Mouse (Mus musculus): Measurements from ENCODE around the gene Afp. TPM values are rescaled to one million over a fixed set of nuclear protein-coding genes. Genes with fewer than 3 reads are reported as not detected.

The Afp gene
- polyA plus RNA-seq, 1 experiment from 2014 or later = 541 TPM

DNA sequence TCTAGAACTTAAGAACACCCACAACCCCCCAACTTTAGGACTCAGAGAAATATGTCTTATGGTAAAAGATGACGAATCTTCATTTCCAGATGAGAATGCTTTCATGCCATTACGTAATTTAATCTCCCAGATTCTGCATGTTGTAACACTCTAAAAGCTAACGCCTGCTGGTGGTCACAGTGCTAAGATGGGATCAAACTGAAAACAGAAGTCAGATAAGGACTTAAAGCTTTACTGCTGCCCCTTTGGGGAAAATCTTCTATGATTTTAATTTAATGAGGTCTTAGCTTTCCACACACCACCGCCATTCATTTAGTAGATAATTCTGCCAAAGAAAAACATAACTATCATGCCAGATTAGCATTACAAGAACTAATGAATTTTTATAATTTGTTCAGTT lies 23.7 kb upstream of the Afp start:
- no peak overlapping the region for H3K9ac ChIP-seq (ENCODE audit: low read depth, low read length)
- H3K27ac ChIP-seq (ENCODE audit: low read depth, low read length) = no peak overlapping the region
- H3K9me3 ChIP-seq (ENCODE audit: control insufficient read depth) = no peaks in the 10 kb centered on the region
- no peaks in the 10 kb centered on the region for H3K27me3 ChIP-seq (replicated peaks; ENCODE audit: control insufficient read depth, insufficient read depth, low read length)
- WGBS = 71% methylated on average over 4 of the region's 4 CpGs
- no peaks in the 10 kb centered on the region for H3K4me1 ChIP-seq (replicated peaks; ENCODE audit: control insufficient read depth, insufficient read depth, low read length)
- no peak overlapping the region for H3K4me3 ChIP-seq (ENCODE audit: low read depth, low read length)
- TF ChIP-seq CTCF (IDR thresholded peaks at IDR 0.05; ENCODE audit: low read depth) = no peak
- no peak overlapping the region for H3K4me2 ChIP-seq (replicated peaks; ENCODE audit: low read depth)
- ATAC-seq = no peak
- no peaks in the 10 kb centered on the region for H3K36me3 ChIP-seq (ENCODE audit: control insufficient read depth, insufficient read depth)

DNA sequence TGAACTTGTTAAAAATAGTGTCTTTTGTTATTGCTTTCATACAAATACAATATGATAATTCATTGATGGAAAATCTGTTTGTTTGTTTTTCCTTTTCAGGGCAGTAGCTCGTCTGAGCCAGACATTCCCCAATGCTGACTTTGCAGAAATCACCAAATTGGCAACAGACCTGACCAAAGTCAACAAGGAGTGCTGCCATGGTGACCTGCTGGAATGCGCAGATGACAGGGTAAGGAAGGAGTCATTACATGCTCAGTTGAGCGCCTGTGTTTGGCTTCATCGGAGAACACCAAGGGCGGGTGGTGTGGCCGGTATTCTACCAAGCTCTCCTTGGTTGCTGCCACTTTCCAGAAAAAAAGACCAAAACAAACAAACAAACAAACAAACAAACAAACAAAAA lies 23.3 kb upstream of the Afp start:
- WGBS = 53% methylated on average over 6 of the region's 6 CpGs

DNA sequence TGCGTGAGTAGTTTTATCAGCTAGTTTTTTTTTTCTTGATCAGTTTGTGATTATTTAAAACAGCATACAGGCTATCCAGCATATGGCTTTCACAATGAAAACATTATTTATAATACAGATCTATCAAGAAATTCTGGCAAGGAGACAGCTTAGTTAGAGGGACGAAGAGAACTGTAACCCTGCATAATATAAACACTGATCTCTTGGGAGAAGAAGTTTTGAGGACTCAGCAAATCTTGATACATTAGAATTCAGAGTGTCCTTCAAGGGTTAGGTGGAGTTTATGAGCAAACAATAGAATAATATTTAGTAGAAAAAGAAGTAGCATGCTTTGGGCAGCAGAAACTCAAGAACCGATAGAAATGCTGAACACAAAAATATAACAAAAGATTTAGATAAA lies 19.7 kb upstream of the Afp start:
- TF ChIP-seq CTCF (IDR thresholded peaks at IDR 0.05; ENCODE audit: low read depth) = no peak
- Histone ChIP-seq H3K9me3 (ENCODE audit: control insufficient read depth) (no peaks in the 10 kb centered on the region), H3K9ac (ENCODE audit: low read depth, low read length) (no peak overlapping the region), H3K4me3 (ENCODE audit: low read depth, low read length) (no peak overlapping the region), H3K4me2 (replicated peaks; ENCODE audit: low read depth) (no peak overlapping the region), H3K36me3 (ENCODE audit: control insufficient read depth, insufficient read depth) (no peaks in the 10 kb centered on the region), H3K4me1 (replicated peaks; ENCODE audit: control insufficient read depth, insufficient read depth, low read length) (no peaks in the 10 kb centered on the region), H3K27ac (ENCODE audit: low read depth, low read length) (no peak overlapping the region), H3K27me3 (replicated peaks; ENCODE audit: control insufficient read depth, insufficient read depth, low read length) (no peaks in the 10 kb centered on the region)
- WGBS = 74% methylated on average over 3 of the region's 3 CpGs
- no peak for ATAC-seq

More for the DNA sequence above, 23.3 kb upstream of the Afp start:
- Histone ChIP-seq H3K27ac (ENCODE audit: low read depth, low read length) (no peak overlapping the region), H3K4me2 (replicated peaks; ENCODE audit: low read depth) (no peak overlapping the region), H3K36me3 (ENCODE audit: control insufficient read depth, insufficient read depth) (no peaks in the 10 kb centered on the region), H3K9ac (ENCODE audit: low read depth, low read length) (no peak overlapping the region), H3K4me1 (replicated peaks; ENCODE audit: control insufficient read depth, insufficient read depth, low read length) (no peaks in the 10 kb centered on the region), H3K27me3 (replicated peaks; ENCODE audit: control insufficient read depth, insufficient read depth, low read length) (no peaks in the 10 kb centered on the region), H3K9me3 (ENCODE audit: control insufficient read depth) (no peaks in the 10 kb centered on the region), H3K4me3 (ENCODE audit: low read depth, low read length) (no peak overlapping the region)
- ATAC-seq = no peak
- no peak for TF ChIP-seq CTCF (IDR thresholded peaks at IDR 0.05; ENCODE audit: low read depth)

- 92% methylated on average over 4 of the region's 4 CpGs for WGBS
- Histone ChIP-seq H3K9ac (ENCODE audit: low read depth, low read length) (no peak overlapping the region), H3K9me3 (ENCODE audit: control insufficient read depth) (no peaks in the 10 kb centered on the region), H3K36me3 (ENCODE audit: control insufficient read depth, insufficient read depth) (no peaks in the 10 kb centered on the region), H3K27me3 (replicated peaks; ENCODE audit: control insufficient read depth, insufficient read depth, low read length) (no peaks in the 10 kb centered on the region), H3K4me2 (replicated peaks; ENCODE audit: low read depth) (no peak overlapping the region), H3K27ac (ENCODE audit: low read depth, low read length) (no peak overlapping the region), H3K4me1 (replicated peaks; ENCODE audit: control insufficient read depth, insufficient read depth, low read length) (no peaks in the 10 kb centered on the region), H3K4me3 (ENCODE audit: low read depth, low read length) (no peak overlapping the region)
- no peak for TF ChIP-seq CTCF (IDR thresholded peaks at IDR 0.05; ENCODE audit: low read depth)
- ATAC-seq = no peak
Measured at GRCm38 (mm10) chr5:90473902-90474301, 16.6 kb upstream of the Afp start.

DNA sequence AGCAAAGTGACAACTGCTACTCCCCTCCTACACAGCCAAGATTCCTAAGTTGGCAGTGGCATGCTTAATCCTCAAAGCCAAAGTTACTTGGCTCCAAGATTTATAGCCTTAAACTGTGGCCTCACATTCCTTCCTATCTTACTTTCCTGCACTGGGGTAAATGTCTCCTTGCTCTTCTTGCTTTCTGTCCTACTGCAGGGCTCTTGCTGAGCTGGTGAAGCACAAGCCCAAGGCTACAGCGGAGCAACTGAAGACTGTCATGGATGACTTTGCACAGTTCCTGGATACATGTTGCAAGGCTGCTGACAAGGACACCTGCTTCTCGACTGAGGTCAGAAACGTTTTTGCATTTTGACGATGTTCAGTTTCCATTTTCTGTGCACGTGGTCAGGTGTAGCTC lies 16.2 kb upstream of the Afp start:
- TF ChIP-seq CTCF (IDR thresholded peaks at IDR 0.05; ENCODE audit: low read depth) = no peak

DNA sequence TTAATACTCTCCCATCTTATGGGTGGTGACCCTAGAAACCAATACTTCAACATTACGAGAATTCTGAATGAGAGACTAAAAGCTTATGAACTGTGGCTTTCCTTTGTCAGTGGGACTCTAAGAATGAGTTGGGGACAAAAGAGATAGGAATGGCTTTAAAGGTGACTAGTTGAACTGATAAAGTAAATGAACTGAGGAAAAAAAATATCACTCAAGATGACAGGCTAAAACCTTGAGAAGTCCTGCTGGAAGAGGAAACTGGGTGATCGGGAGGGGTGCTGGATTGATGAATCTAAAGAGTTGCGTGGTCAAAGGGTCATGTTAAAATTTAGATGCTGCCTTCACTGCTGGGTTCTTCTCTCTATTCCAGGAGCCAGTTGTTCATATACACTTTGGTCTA lies 13.8 kb upstream of the Afp start:
- H3K9ac ChIP-seq (ENCODE audit: low read depth, low read length) = no peak overlapping the region
- no peaks in the 10 kb centered on the region for H3K4me1 ChIP-seq (replicated peaks; ENCODE audit: control insufficient read depth, insufficient read depth, low read length)
- no peak for ATAC-seq
- no peaks in the 10 kb centered on the region for H3K27me3 ChIP-seq (replicated peaks; ENCODE audit: control insufficient read depth, insufficient read depth, low read length)
- TF ChIP-seq CTCF (IDR thresholded peaks at IDR 0.05; ENCODE audit: low read depth) = no peak
- 90% methylated on average over 3 of the region's 3 CpGs for WGBS
- no peaks in the 10 kb centered on the region for H3K36me3 ChIP-seq (ENCODE audit: control insufficient read depth, insufficient read depth)
- H3K4me3 ChIP-seq (ENCODE audit: low read depth, low read length) = no peak overlapping the region
- no peak overlapping the region for H3K27ac ChIP-seq (ENCODE audit: low read depth, low read length)
- H3K9me3 ChIP-seq (ENCODE audit: control insufficient read depth) = no peaks in the 10 kb centered on the region
- H3K4me2 ChIP-seq (replicated peaks; ENCODE audit: low read depth) = no peak overlapping the region

More for the DNA sequence above, 16.2 kb upstream of the Afp start:
- Histone ChIP-seq H3K27ac (ENCODE audit: low read depth, low read length) (no peak overlapping the region), H3K36me3 (ENCODE audit: control insufficient read depth, insufficient read depth) (no peaks in the 10 kb centered on the region), H3K27me3 (replicated peaks; ENCODE audit: control insufficient read depth, insufficient read depth, low read length) (no peaks in the 10 kb centered on the region), H3K4me3 (ENCODE audit: low read depth, low read length) (no peak overlapping the region), H3K4me2 (replicated peaks; ENCODE audit: low read depth) (no peak overlapping the region), H3K4me1 (replicated peaks; ENCODE audit: control insufficient read depth, insufficient read depth, low read length) (no peaks in the 10 kb centered on the region), H3K9ac (ENCODE audit: low read depth, low read length) (no peak overlapping the region), H3K9me3 (ENCODE audit: control insufficient read depth) (no peaks in the 10 kb centered on the region)
- no peak for ATAC-seq
- 86% methylated on average over 5 of the region's 5 CpGs for WGBS
